Mouse (Mus musculus): ENCODE data around the gene Gm8356.
"Not testable (repeated sequence)": the region's sequence is repeated elsewhere in the genome, so short reads cannot be mapped to it uniquely, and the experiment has no call there.

Gene Gm8356

GRCm38 (mm10) chr14:6537190-6537589 is at the start of gene Gm8356:
Gm8356 (minus strand) TSS chr14:6537290.
- DNase-seq (ENCODE audit: low spot score in 2 of 2) = not testable (repeated sequence)

DNA sequence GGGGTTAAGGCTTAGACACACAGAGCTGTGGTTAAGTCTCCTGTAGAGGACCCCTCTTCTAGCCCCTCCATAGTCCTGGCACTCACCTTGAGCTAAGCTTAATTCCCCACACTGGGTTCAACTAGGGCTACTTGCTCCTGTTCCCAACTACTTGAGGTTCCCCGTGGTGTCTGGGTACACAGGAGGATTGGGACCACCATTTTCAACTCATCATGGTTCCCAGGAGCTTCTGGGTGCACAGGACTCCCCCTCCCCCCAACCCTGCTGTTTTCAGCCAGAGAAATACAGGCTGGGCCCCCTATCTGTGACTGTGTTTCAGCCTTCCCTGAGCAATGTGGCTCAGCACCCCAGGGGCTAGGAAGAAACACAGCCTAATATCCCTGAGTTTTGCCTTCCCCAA is 50.8 kb downstream of the Gm8356 start:
- not testable (repeated sequence) for DNase-seq (ENCODE audit: low spot score in 2 of 2)

- DNase-seq (ENCODE audit: low spot score in 2 of 2) = not testable (repeated sequence)
Measured at GRCm38 (mm10) chr14:6485541-6485940, 51.5 kb downstream of the Gm8356 start.

DNA sequence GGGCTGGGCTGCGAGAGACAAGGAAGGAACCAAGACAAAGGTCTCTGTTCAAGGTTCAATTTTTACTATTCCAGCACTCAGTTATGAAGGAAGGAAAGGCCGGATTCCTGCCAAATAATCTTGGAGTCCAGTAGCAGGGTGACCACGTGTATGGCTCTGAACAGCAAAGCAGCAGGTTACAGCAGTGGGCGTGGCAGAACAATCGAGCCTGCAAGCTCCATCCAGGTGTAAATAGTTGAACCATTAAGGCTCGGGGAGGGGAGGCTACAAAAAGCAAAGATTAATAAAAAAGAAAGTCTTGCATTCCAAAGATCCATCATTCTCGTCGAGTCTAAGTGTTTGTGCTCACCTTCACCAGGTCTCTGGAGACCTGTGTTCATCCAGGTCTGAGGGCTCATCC is 55.0 kb downstream of the Gm8356 start:
- not testable (repeated sequence) for DNase-seq (ENCODE audit: low spot score in 2 of 2)
